Mouse (Mus musculus): ENCODE data around the gene Galr2. TPM values are rescaled to one million over a fixed set of nuclear protein-coding genes. Genes with fewer than 3 reads are reported as not detected.

The Galr2 gene
- polyA plus RNA-seq (2015; fragmentation: Nextera tagmentation; extraction: Ambion mirVana), result 0.41 and 0.54 TPM in 2 replicates

DNA sequence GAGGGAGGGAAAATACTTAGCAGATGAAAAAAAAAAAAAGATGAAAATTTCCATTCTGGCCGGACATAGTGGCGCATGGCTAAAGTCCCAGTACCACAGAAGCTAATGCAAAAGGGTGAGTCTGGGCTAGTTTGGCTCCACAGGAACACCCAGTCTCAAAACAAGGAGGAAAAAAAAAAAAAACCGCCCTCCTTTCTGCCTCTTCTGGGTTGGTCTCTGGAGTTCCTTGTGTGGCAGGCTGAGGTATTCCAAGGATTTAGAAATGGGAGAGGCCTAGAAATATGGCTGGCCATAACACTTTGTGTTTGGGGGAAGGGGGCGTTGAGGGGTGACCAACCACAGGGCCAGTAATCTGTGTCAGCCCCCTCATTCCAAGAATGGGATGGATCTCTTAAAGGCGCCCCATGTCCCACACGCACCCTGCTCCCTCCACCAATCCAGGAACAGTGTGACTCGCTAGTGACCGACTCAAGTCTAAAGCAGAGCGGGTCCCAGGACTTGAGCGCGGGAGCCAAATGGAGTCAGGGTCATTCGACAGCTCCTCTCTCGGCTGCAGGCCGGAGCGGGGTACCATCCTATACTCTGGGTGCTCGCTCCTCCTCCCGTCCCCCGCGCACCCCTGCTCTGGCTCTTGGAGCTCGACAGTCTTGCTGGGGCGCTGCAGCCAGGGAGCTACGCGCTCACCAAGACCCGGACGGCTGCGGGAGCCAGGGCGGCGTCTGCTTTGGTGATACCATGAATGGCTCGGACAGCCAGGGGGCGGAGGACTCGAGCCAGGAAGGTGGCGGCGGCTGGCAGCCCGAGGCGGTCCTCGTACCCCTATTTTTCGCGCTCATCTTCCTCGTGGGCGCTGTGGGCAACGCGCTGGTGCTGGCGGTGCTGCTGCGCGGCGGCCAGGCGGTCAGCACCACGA lies at the start of gene Galr2:
TSS of gene Galr2 (plus strand) at position 189 of the 913 bp plus-strand sequence.

DNA sequence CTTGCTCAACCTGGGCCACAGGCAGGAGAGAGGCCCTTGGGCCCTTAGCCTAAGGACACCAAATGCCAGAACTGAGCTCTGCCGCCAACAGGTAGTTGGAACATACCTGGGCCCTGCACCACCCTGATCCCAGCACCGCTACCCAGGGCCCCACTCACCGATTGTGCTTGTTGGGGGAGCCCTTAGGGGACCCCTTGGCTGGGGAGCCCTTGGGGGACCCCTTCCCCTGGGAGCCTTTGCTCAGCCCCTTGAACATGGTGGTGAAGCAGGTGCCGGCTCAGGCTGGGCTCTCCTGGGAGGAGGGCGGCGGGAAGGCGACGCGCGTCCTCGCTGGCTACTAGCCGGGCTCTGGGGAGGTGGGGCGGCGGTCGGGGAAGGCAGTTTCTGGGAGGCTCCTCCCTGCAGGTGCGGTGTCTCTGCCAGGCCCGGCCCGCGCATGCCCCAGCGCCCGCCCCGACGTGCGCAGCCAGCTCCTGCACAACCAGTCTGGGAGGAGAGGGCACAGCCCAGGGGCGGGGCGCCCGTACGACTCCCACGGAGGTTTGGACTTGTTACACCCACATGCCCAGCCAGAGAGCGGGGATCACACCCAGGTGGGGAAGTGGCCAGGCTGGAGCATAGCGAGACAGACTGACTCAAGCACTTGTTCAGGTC lies 42.9 kb upstream of the Galr2 start, which contains the start of gene Evpl:
TSS of gene Evpl (minus strand) at position 336 of the 654 bp plus-strand sequence.

DNA sequence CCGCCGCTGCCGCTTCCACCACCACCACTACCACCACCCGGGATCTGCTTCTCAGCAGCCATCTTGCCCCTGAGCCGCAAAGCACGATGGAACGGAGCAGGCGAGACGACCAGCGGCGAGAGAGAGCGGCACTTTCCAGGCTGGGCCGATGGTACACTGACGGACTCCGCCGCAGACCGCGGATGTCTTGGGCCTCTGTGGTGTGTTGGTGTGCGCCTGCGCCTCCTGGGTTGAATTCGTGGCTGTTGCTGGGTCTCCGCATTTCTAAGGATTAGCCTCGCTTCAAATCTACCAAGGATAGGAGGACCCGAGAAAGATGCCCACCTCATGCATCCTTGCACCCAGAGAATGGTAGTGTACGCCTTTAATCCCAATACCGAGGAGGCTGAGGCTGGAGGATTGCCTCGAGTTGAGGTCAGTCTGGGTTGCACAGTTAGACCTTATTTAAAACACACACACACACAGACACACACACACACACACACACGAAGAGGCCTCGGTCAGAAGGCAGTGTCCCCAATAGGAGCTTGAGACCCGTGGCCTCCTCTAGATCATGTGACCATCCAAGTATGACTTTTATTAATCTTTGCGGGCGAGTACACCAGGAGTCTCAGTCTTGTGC lies 6.6 kb upstream of the Galr2 start, which contains the start of gene Srp68:
TSS of gene Srp68 (minus strand) at position 173 of the 622 bp plus-strand sequence.

DNA sequence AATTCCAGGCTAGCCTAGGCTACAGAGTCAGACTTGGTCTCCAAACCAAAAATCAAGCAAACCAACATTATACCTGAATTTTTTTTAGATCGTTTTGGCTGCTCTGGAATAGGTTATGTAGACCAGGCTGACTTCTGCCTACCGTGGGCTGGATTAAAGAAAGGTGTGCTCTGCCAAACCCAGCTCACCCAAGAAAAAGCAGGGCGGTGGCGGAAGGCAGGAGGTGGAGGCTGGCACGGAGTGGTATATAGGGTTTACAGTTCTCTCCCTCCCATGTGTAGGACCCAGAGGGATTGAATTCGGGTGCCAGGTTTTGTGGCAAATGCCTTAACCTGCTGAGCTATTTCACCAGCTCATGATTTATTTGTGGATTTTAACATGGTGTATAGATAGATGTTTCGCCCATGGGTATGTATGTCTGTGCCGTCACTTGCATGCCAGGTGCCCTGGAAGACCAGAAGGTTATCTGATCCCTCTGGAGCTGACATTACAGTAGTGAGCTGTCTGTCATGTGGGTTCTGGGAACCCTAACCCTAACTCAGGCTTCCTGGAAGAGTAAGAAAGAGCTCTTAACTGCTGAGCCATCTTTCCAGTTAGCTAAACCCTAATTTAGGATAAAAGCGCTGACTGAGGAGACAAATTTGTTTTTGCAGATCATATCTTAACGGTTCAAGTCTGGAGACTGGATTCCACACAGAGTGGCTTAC lies 26.4 kb downstream of the Galr2 start, which contains the start of gene Exoc7:
TSS of gene Exoc7 (minus strand) at position 215 of the 707 bp plus-strand sequence.

Other genes with a start within 250 kb of the Galr2 start
- gene Unc13d, start 203.0 kb upstream of the Galr2 start, polyA plus RNA-seq (2015; fragmentation: Nextera tagmentation; extraction: Ambion mirVana), result 1.1 and 1.3 TPM in 2 replicates
- 202 and 232 TPM in 2 replicates for gene Wbp2, start 193.9 kb upstream of the Galr2 start, polyA plus RNA-seq (2015; fragmentation: Nextera tagmentation; extraction: Ambion mirVana)
- 13.7 and 14.9 TPM in 2 replicates for gene Trim47, start 153.7 kb upstream of the Galr2 start, polyA plus RNA-seq (2015; fragmentation: Nextera tagmentation; extraction: Ambion mirVana)
- gene Trim65, start 149.8 kb upstream of the Galr2 start, polyA plus RNA-seq (2015; fragmentation: Nextera tagmentation; extraction: Ambion mirVana), result 3.1 and 3.7 TPM in 2 replicates
- gene Mrpl38, start 142.1 kb upstream of the Galr2 start, polyA plus RNA-seq (2015; fragmentation: Nextera tagmentation; extraction: Ambion mirVana), result 79.1 and 86.5 TPM in 2 replicates
- 25.2 and 31.7 TPM in 2 replicates for gene Fbf1, start 112.8 kb upstream of the Galr2 start, polyA plus RNA-seq (2015; fragmentation: Nextera tagmentation; extraction: Ambion mirVana)
- 56.7 and 57.3 TPM in 2 replicates for gene Ten1, start 82.1 kb upstream of the Galr2 start, polyA plus RNA-seq (2015; fragmentation: Nextera tagmentation; extraction: Ambion mirVana)
- 63.3 and 67.6 TPM in 2 replicates for gene Acox1, start 81.9 kb upstream of the Galr2 start, polyA plus RNA-seq (2015; fragmentation: Nextera tagmentation; extraction: Ambion mirVana)
- gene Evpl, start 42.9 kb upstream of the Galr2 start, polyA plus RNA-seq (2015; fragmentation: Nextera tagmentation; extraction: Ambion mirVana), result 2.0 and 2.2 TPM in 2 replicates
- 51.9 and 55.5 TPM in 2 replicates for gene Srp68, start 6.7 kb upstream of the Galr2 start, polyA plus RNA-seq (2015; fragmentation: Nextera tagmentation; extraction: Ambion mirVana)
- gene Exoc7, start 26.3 kb downstream of the Galr2 start, polyA plus RNA-seq (2015; fragmentation: Nextera tagmentation; extraction: Ambion mirVana), result 102 and 125 TPM in 2 replicates
- 12.5 and 13.7 TPM in 2 replicates for gene Foxj1, start 54.5 kb downstream of the Galr2 start, polyA plus RNA-seq (2015; fragmentation: Nextera tagmentation; extraction: Ambion mirVana)
- gene Rnf157, start 132.1 kb downstream of the Galr2 start, polyA plus RNA-seq (2015; fragmentation: Nextera tagmentation; extraction: Ambion mirVana), result 82.3 and 90.2 TPM in 2 replicates
- gene Ubald2, start 153.2 kb downstream of the Galr2 start, polyA plus RNA-seq (2015; fragmentation: Nextera tagmentation; extraction: Ambion mirVana), result 26.5 and 32.7 TPM in 2 replicates
- 0.10 TPM in 1 of 2 replicates, not detected in the other for gene Qrich2, start 185.3 kb downstream of the Galr2 start, polyA plus RNA-seq (2015; fragmentation: Nextera tagmentation; extraction: Ambion mirVana)
- 151 TPM in 2 replicates for gene Prpsap1, start 213.3 kb downstream of the Galr2 start, polyA plus RNA-seq (2015; fragmentation: Nextera tagmentation; extraction: Ambion mirVana)
- gene Sphk1, start 250.0 kb downstream of the Galr2 start, polyA plus RNA-seq (2015; fragmentation: Nextera tagmentation; extraction: Ambion mirVana), result 4.8 and 7.2 TPM in 2 replicates